Mouse (Mus musculus) WW6 (cell line): ENCODE measurements around the gene Sowahd.
A peak's percentile ranks its signal among the peaks of the same experiment; 100 is the strongest.
"Not testable (repeated sequence)": the region's sequence is repeated elsewhere in the genome, so short reads cannot be mapped to it uniquely, and the experiment has no call there.

Experiments used
- DNase-seq: peaks from one replicate; pipeline ENCODE4 v3.0.0-alpha.2; 2013; ENCODE audit warnings: low read depth, low spot score

The Sowahd gene

GRCm38 (mm10) chrX:37048066-37048889 lies at the start of gene Sowahd:
Gene Sowahd (plus strand): TSS chrX:37048845.
- DNase-seq = no peak

GRCm38 (mm10) chrX:37013870-37014269 lies 34.8 kb upstream of the Sowahd start:
- DNase-seq = no peak

DNA sequence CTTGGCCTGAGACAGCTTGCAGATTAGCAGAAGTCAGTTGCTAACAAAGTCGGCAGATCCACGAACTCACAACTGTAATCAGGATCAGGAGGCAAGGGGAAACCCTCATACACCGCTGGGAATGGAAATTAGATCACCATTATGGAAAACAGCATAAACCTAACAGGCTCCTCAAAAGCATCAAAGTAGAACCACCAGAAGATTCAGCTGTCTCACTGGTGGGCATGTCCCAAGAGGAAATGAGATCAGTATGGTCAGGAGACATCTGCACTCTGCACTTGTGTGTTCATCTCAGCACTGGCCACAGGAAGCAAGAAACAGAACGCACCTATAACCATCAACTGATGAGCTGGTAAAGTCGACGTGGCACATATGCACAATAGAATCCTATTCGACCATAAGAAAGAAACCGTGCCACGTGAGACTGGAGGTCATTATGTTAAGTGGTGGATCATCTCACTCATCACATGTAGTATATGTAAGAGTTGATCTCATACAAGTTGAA lies 30.4 kb upstream of the Sowahd start:
- no peak for DNase-seq

- DNase-seq = no peak
These were observed 29.6 kb upstream of the Sowahd start for GRCm38 (mm10) chrX:37019045-37019444.

DNA sequence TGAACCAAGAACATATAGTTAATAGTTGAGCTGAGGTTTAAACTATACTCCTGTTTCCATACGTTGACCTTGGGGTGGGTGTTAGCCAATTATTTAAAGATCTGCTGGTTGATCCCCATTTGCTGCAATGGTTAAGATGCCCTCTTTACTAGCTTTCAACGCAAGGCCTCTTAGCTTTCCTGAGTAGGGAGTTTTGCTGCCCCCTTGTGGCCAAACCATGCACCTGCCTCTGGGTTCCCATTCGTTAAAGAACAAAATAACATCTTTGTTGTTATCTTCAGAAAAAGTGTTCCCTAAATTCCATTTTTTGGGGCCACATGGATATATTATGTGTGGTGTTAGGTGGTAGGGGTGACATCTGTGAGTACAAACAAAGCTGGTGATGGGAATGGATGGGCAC lies 26.0 kb upstream of the Sowahd start:
- DNase-seq = no peak

- no peak for DNase-seq
These were observed 24.9 kb upstream of the Sowahd start for GRCm38 (mm10) chrX:37023652-37024309.

DNA sequence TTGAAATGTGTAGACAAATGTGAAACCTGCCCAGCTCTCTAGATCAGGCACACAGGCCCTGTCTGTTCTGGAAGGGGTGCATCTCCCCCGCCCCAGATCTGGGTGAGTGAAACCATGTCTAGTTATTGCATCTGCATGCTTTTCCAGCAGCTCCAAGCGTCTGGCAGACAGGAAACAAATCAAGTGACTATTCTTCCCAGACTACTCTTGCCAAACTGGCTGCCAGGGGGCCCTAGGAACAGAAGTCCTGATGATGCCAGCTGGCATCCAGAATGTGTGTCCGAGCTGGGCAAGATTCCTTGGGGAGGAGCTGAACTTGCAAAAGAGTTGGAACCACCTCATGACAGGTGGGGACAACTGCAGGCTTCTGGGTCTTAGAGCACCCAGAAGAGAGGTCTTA lies 20.3 kb upstream of the Sowahd start:
- no peak for DNase-seq

- no peak for DNase-seq
These were observed 5.9 kb upstream of the Sowahd start for GRCm38 (mm10) chrX:37042726-37043125.

DNA sequence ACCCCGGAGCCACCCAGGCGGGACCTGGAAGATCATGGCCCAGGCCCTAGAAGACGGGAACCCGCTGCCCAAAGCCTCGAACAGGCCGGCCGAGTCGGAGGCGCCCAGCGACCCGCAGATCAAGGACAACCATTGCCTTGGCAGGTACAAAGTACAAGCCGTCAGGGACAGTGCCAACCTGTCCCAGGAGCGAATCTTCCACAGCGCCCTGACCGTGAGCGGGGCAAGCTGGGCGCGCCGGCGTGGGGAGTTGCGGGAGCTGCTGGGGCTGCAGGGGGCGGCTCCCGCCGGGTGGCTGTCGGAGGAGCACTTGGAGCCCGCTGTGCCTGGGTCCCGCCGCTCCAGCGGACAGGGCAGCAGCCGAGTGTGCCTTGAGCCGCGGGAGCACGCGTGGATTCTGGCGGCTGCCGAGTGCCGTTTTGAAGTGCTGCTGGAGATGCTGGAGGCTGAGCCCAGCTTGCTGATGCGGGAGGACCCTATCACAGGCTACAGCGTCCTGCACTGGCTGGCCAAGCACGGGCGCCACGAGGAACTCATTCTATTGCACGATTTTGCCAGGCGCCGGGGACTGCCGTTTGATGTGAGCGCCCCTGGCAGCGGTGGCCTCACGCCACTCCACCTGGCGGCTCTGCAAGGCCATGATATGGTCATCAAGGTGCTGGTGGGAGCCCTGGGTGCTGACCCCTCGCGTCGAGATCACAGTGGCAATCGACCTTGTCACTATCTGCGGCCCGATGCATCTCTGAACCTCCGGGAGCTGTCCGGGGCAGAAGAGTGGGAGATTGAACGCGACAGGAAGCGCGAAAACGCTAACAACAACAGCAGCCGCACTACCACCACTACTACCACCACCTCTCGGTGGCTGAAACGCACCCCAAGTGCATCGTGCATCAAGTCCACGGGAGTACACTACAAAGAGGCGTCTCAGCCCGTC lies 512 bp downstream of the Sowahd start:
- no peak for DNase-seq

DNA sequence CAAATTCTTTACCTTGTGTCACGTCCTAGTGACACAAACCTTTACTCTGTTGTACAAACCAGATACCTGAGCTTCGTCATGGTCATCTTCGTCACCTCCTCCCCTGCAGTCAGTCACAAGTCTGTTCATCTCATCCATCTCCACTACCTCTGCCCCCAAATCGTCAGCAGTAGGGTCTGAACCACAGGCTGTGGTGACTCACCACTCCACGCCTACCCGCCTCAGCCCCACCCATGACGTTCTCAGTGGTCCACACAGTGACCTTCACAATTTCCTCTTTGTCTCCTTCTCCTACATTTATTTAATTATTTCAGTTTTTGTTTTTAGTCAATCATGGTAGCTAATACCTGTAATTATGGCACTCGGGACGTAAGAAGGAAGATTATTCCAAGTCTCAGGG lies 15.3 kb downstream of the Sowahd start:
- DNase-seq = no peak

- no peak for DNase-seq
These were observed 18.7 kb downstream of the Sowahd start for GRCm38 (mm10) chrX:37067299-37067698.

DNA sequence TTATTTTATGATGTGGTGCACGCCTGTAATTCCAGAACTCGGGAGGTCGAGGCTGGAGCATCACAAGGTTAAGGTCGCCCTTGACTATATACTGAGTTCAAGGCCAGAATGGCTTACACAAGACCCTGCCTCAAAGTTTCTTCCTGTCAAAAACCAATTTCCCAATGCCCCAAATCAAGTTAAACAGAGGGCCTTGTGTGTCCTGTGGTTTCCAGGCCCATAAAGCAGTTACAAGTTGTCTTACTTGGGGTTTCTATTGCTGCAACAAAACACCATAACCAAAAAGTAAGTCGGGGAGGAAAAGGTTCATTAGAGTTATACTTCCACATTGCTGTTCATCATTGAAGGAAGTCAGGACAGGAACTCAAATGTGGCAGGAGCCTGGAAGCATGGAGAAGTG lies 20.1 kb downstream of the Sowahd start:
- no peak for DNase-seq

- DNase-seq = no peak
These were observed 25.7 kb downstream of the Sowahd start for GRCm38 (mm10) chrX:37074262-37074892.

- DNase-seq = no peak
These were observed 28.0 kb downstream of the Sowahd start for GRCm38 (mm10) chrX:37076651-37077050.

DNA sequence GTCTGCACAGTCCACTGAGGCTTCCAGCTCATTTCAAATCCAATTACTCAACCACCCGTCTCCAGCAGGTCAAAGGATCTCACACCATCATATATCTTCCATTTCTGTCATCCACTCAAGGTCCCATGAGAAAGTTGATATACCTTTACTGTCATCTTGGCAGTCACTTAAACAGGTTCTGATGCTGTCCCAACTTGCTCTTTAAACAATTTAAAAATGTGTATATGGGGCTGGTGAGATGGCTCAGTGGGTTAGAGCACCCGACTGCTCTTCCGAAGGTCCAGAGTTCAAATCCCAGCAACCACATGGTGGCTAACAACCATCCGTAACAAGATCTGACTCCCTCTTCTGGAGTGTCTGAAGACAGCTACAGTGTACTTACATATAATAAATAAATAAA lies 31.7 kb downstream of the Sowahd start:
- DNase-seq = not testable (repeated sequence)

GRCm38 (mm10) chrX:37081194-37081593 lies 32.5 kb downstream of the Sowahd start:
- no peak for DNase-seq

- no peak for DNase-seq
These were observed 35.8 kb downstream of the Sowahd start for GRCm38 (mm10) chrX:37084318-37084926.

DNA sequence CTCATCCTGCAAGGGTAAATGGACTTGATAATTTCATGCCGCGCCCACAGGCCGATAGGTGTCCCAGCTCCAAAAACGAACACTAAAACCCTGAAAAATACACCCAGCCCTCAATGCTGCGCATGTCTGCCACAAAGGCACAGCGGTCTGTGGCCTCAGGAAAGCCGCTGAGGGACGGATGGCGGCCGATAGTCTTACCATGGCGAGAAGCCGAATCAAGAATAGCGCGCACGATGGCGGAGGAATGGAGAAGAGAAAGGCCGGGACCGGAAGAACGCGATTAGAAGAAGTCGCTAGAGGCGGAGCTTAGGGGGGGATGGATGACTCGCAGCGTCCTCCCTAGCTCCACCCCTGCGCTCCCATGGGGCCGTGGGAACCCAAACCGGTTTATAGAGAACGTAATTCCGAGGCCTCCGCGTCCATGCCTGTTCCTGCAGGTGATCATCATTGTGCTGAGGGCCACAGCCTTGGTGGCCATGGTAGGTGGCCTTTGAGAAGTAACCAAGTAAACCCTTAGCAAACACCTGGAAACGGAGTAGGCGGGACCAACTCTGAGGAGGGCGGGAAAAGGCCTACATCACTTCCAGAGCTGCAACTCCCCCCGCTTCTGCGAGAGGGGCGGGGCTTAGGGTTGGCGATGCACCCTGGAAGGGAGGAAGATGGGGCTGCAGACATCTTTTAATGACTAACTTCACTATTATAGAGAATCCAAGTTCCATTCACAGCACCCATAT lies 36.4 kb downstream of the Sowahd start, which contains the start of gene Rpl39:
Gene Rpl39, minus strand, starts transcription at position 476 of the 734 bp plus-strand sequence.
- peak; percentile 67 for DNase-seq

- no peak for DNase-seq
These were observed 37.0 kb downstream of the Sowahd start for GRCm38 (mm10) chrX:37085665-37086064.

- DNase-seq = no peak
These were observed 40.1 kb downstream of the Sowahd start for GRCm38 (mm10) chrX:37088778-37089177.
